Mouse (Mus musculus): ENCODE measurements around the gene Grid2.
"Not testable (repeated sequence)": the region's sequence is repeated elsewhere in the genome, so short reads cannot be mapped to it uniquely, and the experiment has no call there.

Grid2 gene

GRCm38 (mm10) chr6:63255826-63256555 is at the start of gene Grid2:
Gene Grid2, plus strand, starts transcription at chr6:63255876.
- no peak for DNase-seq

GRCm38 (mm10) chr6:63250738-63251137 is 4.9 kb upstream of the Grid2 start:
- DNase-seq = no peak

GRCm38 (mm10) chr6:63256556-63257405 is 1.1 kb downstream of the Grid2 start:
- DNase-seq = no peak

GRCm38 (mm10) chr6:63257406-63257845 is 1.8 kb downstream of the Grid2 start:
- no peak for DNase-seq

- no peak for DNase-seq
Measured at GRCm38 (mm10) chr6:63257876-63258275, 2.2 kb downstream of the Grid2 start.

- DNase-seq = no peak
Measured at GRCm38 (mm10) chr6:63259764-63260163, 4.1 kb downstream of the Grid2 start.

GRCm38 (mm10) chr6:63284419-63284818 is 28.7 kb downstream of the Grid2 start:
- DNase-seq = no peak

GRCm38 (mm10) chr6:63342438-63343004 is 86.8 kb downstream of the Grid2 start:
- no peak for DNase-seq

- DNase-seq = no peak
Measured at GRCm38 (mm10) chr6:63347015-63347414, 91.3 kb downstream of the Grid2 start.

- no peak for DNase-seq
Measured at GRCm38 (mm10) chr6:63381061-63381611, 125.5 kb downstream of the Grid2 start.

- no peak for DNase-seq
Measured at GRCm38 (mm10) chr6:63401698-63402097, 146.0 kb downstream of the Grid2 start.

GRCm38 (mm10) chr6:63417534-63417933 is 161.9 kb downstream of the Grid2 start:
- no peak for DNase-seq

- DNase-seq = no peak
Measured at GRCm38 (mm10) chr6:63432751-63433150, 177.1 kb downstream of the Grid2 start.

GRCm38 (mm10) chr6:63448175-63448574 is 192.5 kb downstream of the Grid2 start:
- no peak for DNase-seq

GRCm38 (mm10) chr6:63482141-63482540 is 226.5 kb downstream of the Grid2 start:
- no peak for DNase-seq

- no peak for DNase-seq
Measured at GRCm38 (mm10) chr6:63515016-63515415, 259.3 kb downstream of the Grid2 start.

- DNase-seq = no peak
Measured at GRCm38 (mm10) chr6:63515957-63516356, 260.3 kb downstream of the Grid2 start.

GRCm38 (mm10) chr6:63531751-63532150 is 276.1 kb downstream of the Grid2 start:
- DNase-seq = no peak

- no peak for DNase-seq
Measured at GRCm38 (mm10) chr6:63532901-63533300, 277.2 kb downstream of the Grid2 start.

GRCm38 (mm10) chr6:63547741-63548140 is 292.1 kb downstream of the Grid2 start:
- no peak for DNase-seq

GRCm38 (mm10) chr6:63568741-63569140 is 313.1 kb downstream of the Grid2 start:
- not testable (repeated sequence) for DNase-seq

- peak in 1 of 2 experiments; percentile 7 for DNase-seq
Measured at GRCm38 (mm10) chr6:63590681-63591080, 335.0 kb downstream of the Grid2 start.

- no peak for DNase-seq
Measured at GRCm38 (mm10) chr6:63609570-63609969, 353.9 kb downstream of the Grid2 start.
